Mouse (Mus musculus): ENCODE results near the gene Ep400. TPM values are rescaled to one million over a fixed set of nuclear protein-coding genes. Genes with fewer than 3 reads are reported as not detected.

Ep400 gene
- polyA plus RNA-seq, 1 experiment: not detected

GRCm38 (mm10) chr5:110711455-110711854, 59.1 kb downstream of the Ep400 start:
- no peaks in the 10 kb centered on the region for H3K4me1 ChIP-seq (ENCODE audit: control insufficient read depth, insufficient read depth, low read length)
- no peak overlapping the region for H3K4me3 ChIP-seq (ENCODE audit: insufficient read depth, low read depth, low read length)
- no peak for TF ChIP-seq CTCF (IDR thresholded peaks at IDR 0.05; ENCODE audit: insufficient read depth, low read depth, low read length)
- no peak for TF ChIP-seq POLR2A (IDR thresholded peaks at IDR 0.05; ENCODE audit: insufficient read depth, low read depth, low read length)
- WGBS: 90% methylated on average over 2 of the region's 2 CpGs
- H3K27ac ChIP-seq (ENCODE audit: insufficient read depth, low read depth, low read length): no peak overlapping the region

DNA sequence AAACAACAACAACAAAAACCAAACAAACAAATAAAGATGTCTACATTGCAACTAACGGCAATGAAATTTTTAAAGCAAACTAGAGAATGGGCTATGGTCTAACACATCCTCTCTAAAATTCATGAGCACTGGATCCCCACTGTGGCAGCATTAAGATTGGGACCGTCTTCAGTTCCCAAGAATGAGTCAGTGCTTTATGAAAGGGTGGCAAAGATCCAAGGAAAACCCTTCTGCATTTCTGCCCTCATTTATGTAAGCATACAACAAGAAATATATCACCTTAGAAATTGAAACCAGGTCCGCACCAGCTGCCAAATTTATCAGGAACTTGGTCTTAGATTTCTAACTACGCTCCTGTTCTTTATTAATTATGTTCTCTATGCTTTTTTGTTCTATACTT, 61.3 kb downstream of the Ep400 start:
- Histone ChIP-seq H3K4me3 (ENCODE audit: insufficient read depth, low read depth, low read length) (no peak overlapping the region), H3K4me1 (ENCODE audit: control insufficient read depth, insufficient read depth, low read length) (no peaks in the 10 kb centered on the region), H3K27ac (ENCODE audit: insufficient read depth, low read depth, low read length) (no peak overlapping the region)
- TF ChIP-seq CTCF (IDR thresholded peaks at IDR 0.05; ENCODE audit: insufficient read depth, low read depth, low read length) (no peak), POLR2A (IDR thresholded peaks at IDR 0.05; ENCODE audit: insufficient read depth, low read depth, low read length) (no peak)
- 56% methylated on average over 4 of the region's 4 CpGs for WGBS

DNA sequence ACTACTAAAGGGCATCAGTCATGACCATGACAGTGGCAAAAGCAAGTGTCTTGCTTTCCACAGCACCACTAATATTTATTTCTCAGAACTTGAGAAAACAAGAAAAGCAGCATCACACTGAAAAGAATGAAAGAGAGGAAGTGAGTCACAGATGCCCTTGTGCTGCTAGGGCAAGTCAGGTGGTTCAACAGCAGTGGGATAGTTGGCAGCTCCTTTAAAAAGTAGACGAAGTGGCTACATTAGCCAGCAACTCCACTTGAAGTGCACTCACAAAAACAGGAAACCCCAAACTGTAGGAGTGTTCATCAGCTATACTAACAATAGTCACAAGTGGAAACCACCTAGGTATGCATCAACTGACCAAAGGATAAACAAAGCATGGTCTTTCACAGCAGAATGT, 66.5 kb downstream of the Ep400 start:
- Histone ChIP-seq H3K27ac (ENCODE audit: insufficient read depth, low read depth, low read length) (no peak overlapping the region), H3K4me3 (ENCODE audit: insufficient read depth, low read depth, low read length) (no peak overlapping the region), H3K4me1 (ENCODE audit: control insufficient read depth, insufficient read depth, low read length) (0 out of 2 replicates have a peak, but pooled peaks cover 3% of the 10 kb centered on the region)
- WGBS: 67% methylated on average over 1 of the region's 1 CpGs
- no peak for TF ChIP-seq CTCF (IDR thresholded peaks at IDR 0.05; ENCODE audit: insufficient read depth, low read depth, low read length)
- TF ChIP-seq POLR2A (IDR thresholded peaks at IDR 0.05; ENCODE audit: insufficient read depth, low read depth, low read length): no peak

DNA sequence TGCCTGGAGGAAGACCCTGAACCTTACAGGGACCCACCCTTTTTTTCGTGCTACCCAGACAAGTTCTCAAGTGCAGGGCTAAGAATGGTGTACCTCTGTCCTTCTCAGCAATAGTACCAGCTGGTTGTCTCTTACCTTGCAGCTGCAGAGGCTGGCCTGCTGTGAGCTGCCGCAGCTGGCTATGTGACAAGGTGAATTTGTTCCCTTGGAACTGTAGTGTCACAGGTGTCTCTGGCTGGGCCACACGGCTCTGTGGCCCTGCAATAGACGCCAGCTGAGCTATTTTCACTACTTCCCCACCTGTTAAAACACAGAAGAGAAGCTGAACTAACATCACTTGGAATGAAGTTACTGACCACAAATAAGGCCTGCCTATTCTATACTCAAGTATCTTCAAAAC, 71.9 kb downstream of the Ep400 start:
- H3K4me1 ChIP-seq (ENCODE audit: control insufficient read depth, insufficient read depth, low read length): 0 out of 2 replicates have a peak, but pooled peaks cover 3% of the 10 kb centered on the region
- TF ChIP-seq POLR2A (IDR thresholded peaks at IDR 0.05; ENCODE audit: insufficient read depth, low read depth, low read length): no peak
- TF ChIP-seq CTCF (IDR thresholded peaks at IDR 0.05; ENCODE audit: insufficient read depth, low read depth, low read length): no peak
- H3K27ac ChIP-seq (ENCODE audit: insufficient read depth, low read depth, low read length): no peak overlapping the region
- no peak overlapping the region for H3K4me3 ChIP-seq (ENCODE audit: insufficient read depth, low read depth, low read length)
- WGBS: 84% methylated on average over 4 of the region's 4 CpGs

DNA sequence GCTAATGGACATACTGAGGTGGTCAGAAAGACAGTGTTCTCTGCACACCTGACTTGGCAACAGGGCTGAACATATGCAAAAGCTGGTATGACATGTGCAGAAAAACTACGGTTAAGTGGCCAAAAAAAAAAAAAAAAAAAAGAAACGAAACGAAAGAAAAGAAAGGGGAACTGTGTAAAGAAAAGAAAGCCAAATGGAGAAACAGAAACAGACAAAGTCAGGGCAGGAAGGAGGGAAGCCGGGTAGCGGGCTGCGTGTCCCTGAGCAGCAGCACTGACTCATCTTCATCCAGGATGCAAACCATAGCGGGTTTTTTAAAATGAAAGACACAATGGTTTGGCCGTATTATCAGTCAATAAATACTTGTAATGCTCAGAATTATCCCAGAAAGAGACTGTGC, 88.5 kb downstream of the Ep400 start:
- TF ChIP-seq POLR2A (IDR thresholded peaks at IDR 0.05; ENCODE audit: insufficient read depth, low read depth, low read length) (no peak), CTCF (IDR thresholded peaks at IDR 0.05; ENCODE audit: insufficient read depth, low read depth, low read length) (no peak)

GRCm38 (mm10) chr5:110665486-110666121, 104.9 kb downstream of the Ep400 start:
- no peak overlapping the region for H3K27ac ChIP-seq (ENCODE audit: insufficient read depth, low read depth, low read length)
- no peak for TF ChIP-seq CTCF (IDR thresholded peaks at IDR 0.05; ENCODE audit: insufficient read depth, low read depth, low read length)
- no peak overlapping the region for H3K4me3 ChIP-seq (ENCODE audit: insufficient read depth, low read depth, low read length)
- WGBS: 48% methylated on average over 6 of the region's 6 CpGs
- peaks cover 4% of the 10 kb centered on the region; the same call in 1 of the 2 replicates for H3K4me1 ChIP-seq (ENCODE audit: control insufficient read depth, insufficient read depth, low read length)

More for the DNA sequence above, 88.5 kb downstream of the Ep400 start:
- 87% methylated on average over 8 of the region's 8 CpGs for WGBS
- no peak overlapping the region for H3K4me3 ChIP-seq (ENCODE audit: insufficient read depth, low read depth, low read length)
- H3K4me1 ChIP-seq (ENCODE audit: control insufficient read depth, insufficient read depth, low read length): no peaks in the 10 kb centered on the region
- no peak overlapping the region for H3K27ac ChIP-seq (ENCODE audit: insufficient read depth, low read depth, low read length)

DNA sequence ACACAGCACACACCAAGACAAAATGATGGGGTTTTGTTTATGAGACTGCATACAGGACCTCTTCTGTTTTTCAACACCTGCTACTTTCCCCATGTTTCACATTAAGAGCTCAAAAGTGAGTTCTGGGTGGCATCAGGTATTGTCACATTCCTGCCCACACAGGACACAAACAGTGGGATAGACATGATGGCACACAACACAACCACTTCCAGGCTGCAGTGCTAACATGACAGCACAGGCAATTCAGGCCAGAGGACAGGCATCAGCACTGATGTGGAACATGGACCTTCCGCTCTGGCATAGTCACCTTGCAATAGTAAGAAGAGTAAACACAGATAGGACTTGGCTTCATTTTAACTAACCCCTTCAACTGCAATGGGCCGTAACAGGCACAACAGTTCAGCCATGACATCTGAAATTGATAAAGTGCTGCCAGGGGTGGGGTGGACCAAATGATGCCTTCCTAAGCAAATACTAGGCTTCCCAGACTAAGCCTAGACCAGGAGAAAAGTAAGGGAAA, 105.7 kb downstream of the Ep400 start:
- no peak overlapping the region for H3K4me3 ChIP-seq (ENCODE audit: insufficient read depth, low read depth, low read length)
- no peak overlapping the region for H3K27ac ChIP-seq (ENCODE audit: insufficient read depth, low read depth, low read length)
- TF ChIP-seq CTCF (IDR thresholded peaks at IDR 0.05; ENCODE audit: insufficient read depth, low read depth, low read length) (no peak), POLR2A (IDR thresholded peaks at IDR 0.05; ENCODE audit: insufficient read depth, low read depth, low read length) (no peak)
- no peaks in the 10 kb centered on the region for H3K4me1 ChIP-seq (ENCODE audit: control insufficient read depth, insufficient read depth, low read length)
- whole genome bisulfite sequencing: 95% methylated on average over 2 of the region's 2 CpGs

- Histone ChIP-seq H3K4me3 (ENCODE audit: insufficient read depth, low read depth, low read length) (no peak overlapping the region), H3K27ac (ENCODE audit: insufficient read depth, low read depth, low read length) (no peak overlapping the region), H3K4me1 (ENCODE audit: control insufficient read depth, insufficient read depth, low read length) (no peaks in the 10 kb centered on the region)
- no peak for TF ChIP-seq CTCF (IDR thresholded peaks at IDR 0.05; ENCODE audit: insufficient read depth, low read depth, low read length)
- TF ChIP-seq POLR2A (IDR thresholded peaks at IDR 0.05; ENCODE audit: insufficient read depth, low read depth, low read length): no peak
- WGBS: 96% methylated on average over 2 of the region's 2 CpGs
Measured at GRCm38 (mm10) chr5:110664041-110664440, 106.5 kb downstream of the Ep400 start.

DNA sequence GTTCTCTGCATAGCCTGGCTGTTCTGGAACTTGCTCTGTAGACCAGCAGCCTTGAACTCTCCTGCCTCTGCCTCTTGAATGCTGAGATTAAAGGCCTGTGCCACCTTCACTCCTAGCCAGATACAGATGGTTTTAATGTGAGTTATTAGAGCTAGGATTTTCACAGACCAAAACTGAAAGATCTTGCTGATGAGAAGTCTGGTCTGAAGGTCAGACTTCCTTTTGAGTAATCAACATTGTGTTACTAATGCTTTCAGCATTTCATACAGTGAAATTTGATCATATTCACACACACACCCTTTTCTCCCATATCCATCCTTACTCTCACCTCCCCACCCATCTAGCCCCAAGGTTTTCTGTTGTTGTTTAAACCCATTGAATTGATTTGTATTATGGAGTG, 110.8 kb downstream of the Ep400 start:
- H3K4me1 ChIP-seq (ENCODE audit: control insufficient read depth, insufficient read depth, low read length): peaks cover 2% of the 10 kb centered on the region; the same call in 1 of the 2 replicates
- TF ChIP-seq CTCF (IDR thresholded peaks at IDR 0.05; ENCODE audit: insufficient read depth, low read depth, low read length) (no peak), POLR2A (IDR thresholded peaks at IDR 0.05; ENCODE audit: insufficient read depth, low read depth, low read length) (no peak)
- H3K4me3 ChIP-seq (ENCODE audit: insufficient read depth, low read depth, low read length): no peak overlapping the region
- no peak overlapping the region for H3K27ac ChIP-seq (ENCODE audit: insufficient read depth, low read depth, low read length)

All from olfactory bulb, adult 2 months (tissue).